Mouse (Mus musculus): Measurements from ENCODE around the gene Mplkip. TPM values are rescaled to one million over a fixed set of nuclear protein-coding genes. Genes with fewer than 3 reads are reported as not detected.

Gene Mplkip
- polyA plus RNA-seq, 1 experiment from 2014 or later: 37.3 TPM

DNA sequence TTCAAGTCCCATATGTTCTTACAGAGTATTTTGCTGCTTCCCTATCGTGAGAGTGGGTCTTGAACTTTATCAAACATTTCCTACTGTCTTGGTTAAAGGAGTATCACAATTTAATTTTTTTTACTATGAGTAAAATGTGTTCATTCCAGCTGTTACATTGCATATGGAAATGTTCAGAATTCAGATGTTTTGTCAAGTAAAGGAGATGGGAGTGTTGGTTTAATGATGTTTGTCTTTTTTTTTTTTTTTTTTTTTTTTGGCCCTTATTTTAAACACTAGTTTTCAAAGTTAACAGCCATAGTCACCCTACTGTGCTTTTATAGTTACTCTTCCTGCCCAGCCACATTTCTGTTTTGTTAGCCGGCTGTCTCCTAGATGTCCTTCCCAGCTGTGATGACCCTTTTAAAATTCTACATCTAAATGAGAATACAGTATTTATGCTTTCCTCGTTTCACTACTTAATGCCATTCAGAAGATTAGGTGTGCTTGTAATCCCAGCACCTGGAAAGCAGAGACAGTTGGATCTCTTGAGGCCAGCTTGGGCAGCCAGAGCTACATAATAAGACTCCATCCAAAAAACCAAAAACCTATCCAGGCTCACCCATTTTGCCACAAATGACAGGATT lies 5.2 kb downstream of the Mplkip start:
- ATAC-seq: no peak
- H3K36me3 ChIP-seq (ENCODE audit: control insufficient read depth, insufficient read depth, low read length): no peaks in the 10 kb centered on the region
- H3K27me3 ChIP-seq (replicated peaks; ENCODE audit: control insufficient read depth, insufficient read depth, low read length): no peaks in the 10 kb centered on the region
- H3K27ac ChIP-seq (ENCODE audit: low read length): no peak overlapping the region
- whole genome bisulfite sequencing: 89% methylated on average over 3 of the region's 3 CpGs
- H3K9ac ChIP-seq (ENCODE audit: low read depth, low read length): no peak overlapping the region
- H3K9me3 ChIP-seq (ENCODE audit: control insufficient read depth, low read length): no peaks in the 10 kb centered on the region
- peaks cover 6% of the 10 kb centered on the region; the same call in 1 of the 2 replicates for H3K4me1 ChIP-seq (ENCODE audit: control insufficient read depth, insufficient read depth, low read length)
- no peak overlapping the region for H3K4me2 ChIP-seq (ENCODE audit: low read depth, low read length)
- no peak overlapping the region for H3K4me3 ChIP-seq (ENCODE audit: low read length)

DNA sequence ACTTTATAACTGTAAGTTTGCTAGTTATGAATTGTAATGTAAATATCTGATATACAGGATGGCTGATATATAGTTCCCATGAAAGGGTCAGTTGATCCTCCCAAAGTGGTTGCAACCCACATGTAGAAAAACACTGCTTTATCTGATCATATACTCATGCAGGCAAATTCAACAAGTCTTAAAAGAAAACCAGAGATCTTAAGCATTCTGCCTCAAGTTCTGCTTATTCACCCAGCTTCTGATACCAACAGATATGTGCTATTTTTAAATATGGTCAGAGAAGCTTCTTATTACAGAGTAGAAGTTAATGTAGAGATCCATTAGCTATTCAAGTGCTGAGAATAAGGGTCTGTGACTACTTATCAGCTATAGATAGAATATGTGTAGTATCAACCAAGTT lies 6.3 kb downstream of the Mplkip start:
- Histone ChIP-seq H3K4me1 (ENCODE audit: control insufficient read depth, insufficient read depth, low read length) (peaks cover 6% of the 10 kb centered on the region; the same call in 1 of the 2 replicates), H3K9ac (ENCODE audit: low read depth, low read length) (no peak overlapping the region), H3K27ac (ENCODE audit: low read length) (no peak overlapping the region), H3K36me3 (ENCODE audit: control insufficient read depth, insufficient read depth, low read length) (no peaks in the 10 kb centered on the region), H3K27me3 (replicated peaks; ENCODE audit: control insufficient read depth, insufficient read depth, low read length) (no peaks in the 10 kb centered on the region), H3K4me3 (ENCODE audit: low read length) (no peak overlapping the region), H3K9me3 (ENCODE audit: control insufficient read depth, low read length) (no peaks in the 10 kb centered on the region), H3K4me2 (ENCODE audit: low read depth, low read length) (no peak overlapping the region)
- no peak for ATAC-seq

DNA sequence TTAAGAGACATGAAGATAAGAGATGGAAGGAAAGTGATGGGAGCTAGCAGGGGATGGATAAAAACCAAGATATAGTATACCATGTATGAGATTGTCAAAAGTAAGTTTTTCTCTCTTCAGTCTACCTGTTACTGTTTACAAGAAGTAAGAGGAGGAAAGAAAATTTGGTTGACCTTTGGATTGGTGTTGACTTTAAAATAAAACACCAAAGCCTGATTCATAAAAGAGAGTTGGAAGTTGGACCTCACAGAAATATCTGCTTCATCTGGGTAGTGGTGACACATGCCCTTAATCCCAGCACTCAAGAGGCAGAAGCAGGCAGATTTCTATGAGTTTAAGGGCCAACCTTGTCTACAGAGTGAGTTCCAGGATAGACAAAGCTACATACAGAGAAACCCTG lies 7.3 kb downstream of the Mplkip start:
- Histone ChIP-seq H3K36me3 (ENCODE audit: control insufficient read depth, insufficient read depth, low read length) (no peaks in the 10 kb centered on the region), H3K9me3 (ENCODE audit: control insufficient read depth, low read length) (no peaks in the 10 kb centered on the region), H3K27me3 (replicated peaks; ENCODE audit: control insufficient read depth, insufficient read depth, low read length) (no peaks in the 10 kb centered on the region), H3K4me3 (ENCODE audit: low read length) (no peak overlapping the region), H3K4me2 (ENCODE audit: low read depth, low read length) (no peak overlapping the region), H3K4me1 (ENCODE audit: control insufficient read depth, insufficient read depth, low read length) (0 out of 2 replicates have a peak, but pooled peaks cover 3% of the 10 kb centered on the region), H3K27ac (ENCODE audit: low read length) (no peak overlapping the region), H3K9ac (ENCODE audit: low read depth, low read length) (no peak overlapping the region)
- no peak for ATAC-seq

DNA sequence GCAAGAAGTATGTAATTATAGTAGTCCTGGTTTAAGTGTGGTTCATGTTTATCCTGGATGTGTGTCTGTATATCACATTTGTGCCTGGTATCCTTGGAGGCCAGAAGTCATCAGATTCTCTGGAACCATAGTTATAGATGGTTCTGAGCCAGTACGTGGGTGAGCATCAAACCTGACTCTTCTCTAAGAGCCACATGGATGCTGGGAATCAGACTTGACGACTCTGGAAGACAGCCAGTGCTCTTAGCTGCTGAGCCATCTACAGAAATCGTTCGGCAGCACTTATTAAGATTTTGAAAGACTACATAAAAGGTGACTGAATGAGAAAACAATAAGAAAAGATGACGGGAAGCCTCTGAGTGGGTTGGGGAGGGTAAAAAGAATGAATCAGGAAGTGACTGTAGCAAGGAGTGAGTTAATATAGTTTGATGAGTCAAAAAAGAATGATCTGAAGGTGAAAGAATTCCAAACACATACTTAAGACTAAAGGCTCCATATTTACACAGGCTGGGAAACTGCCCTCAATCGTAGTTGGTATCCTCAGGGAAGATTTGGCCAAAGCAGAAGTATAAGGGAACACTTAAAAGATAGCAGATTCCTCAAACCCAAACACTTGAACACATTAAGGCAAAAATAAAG lies 10.3 kb downstream of the Mplkip start:
- Histone ChIP-seq H3K4me3 (ENCODE audit: low read length) (no peak overlapping the region), H3K27ac (ENCODE audit: low read length) (no peak overlapping the region), H3K36me3 (ENCODE audit: control insufficient read depth, insufficient read depth, low read length) (no peaks in the 10 kb centered on the region), H3K9ac (ENCODE audit: low read depth, low read length) (no peak overlapping the region), H3K4me1 (ENCODE audit: control insufficient read depth, insufficient read depth, low read length) (no peaks in the 10 kb centered on the region), H3K9me3 (ENCODE audit: control insufficient read depth, low read length) (no peaks in the 10 kb centered on the region), H3K4me2 (ENCODE audit: low read depth, low read length) (no peak overlapping the region), H3K27me3 (replicated peaks; ENCODE audit: control insufficient read depth, insufficient read depth, low read length) (no peaks in the 10 kb centered on the region)
- no peak for ATAC-seq
- WGBS: 70% methylated on average over 6 of the region's 6 CpGs

DNA sequence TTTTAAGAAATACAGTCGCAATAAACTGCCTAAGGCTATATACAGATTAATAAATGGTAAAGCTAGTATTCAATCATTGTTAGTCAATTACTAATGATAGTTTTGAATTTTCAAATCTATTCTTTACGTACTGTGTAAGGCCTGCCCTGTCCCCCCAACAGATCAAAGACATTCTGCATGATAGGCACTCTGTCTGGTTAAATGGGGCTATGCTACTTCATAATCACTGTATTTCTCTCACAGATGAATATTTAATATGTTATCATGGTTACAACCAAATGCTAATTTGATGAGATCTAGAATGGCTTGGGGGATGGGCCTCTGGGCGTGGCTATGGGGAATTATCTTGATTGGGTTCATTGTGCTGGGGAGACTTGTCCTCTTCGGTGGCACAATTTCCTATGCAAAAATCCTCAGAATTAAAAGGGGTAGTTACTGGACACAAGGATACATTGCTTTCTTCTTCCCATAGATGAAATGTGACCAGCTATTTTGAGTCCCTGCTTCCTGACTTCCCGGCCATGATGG lies 13.9 kb downstream of the Mplkip start:
- Histone ChIP-seq H3K4me3 (ENCODE audit: low read length) (no peak overlapping the region), H3K9ac (ENCODE audit: low read depth, low read length) (no peak overlapping the region), H3K27me3 (replicated peaks; ENCODE audit: control insufficient read depth, insufficient read depth, low read length) (no peaks in the 10 kb centered on the region), H3K9me3 (ENCODE audit: control insufficient read depth, low read length) (no peaks in the 10 kb centered on the region), H3K36me3 (ENCODE audit: control insufficient read depth, insufficient read depth, low read length) (no peaks in the 10 kb centered on the region), H3K4me2 (ENCODE audit: low read depth, low read length) (no peak overlapping the region), H3K27ac (ENCODE audit: low read length) (no peak overlapping the region), H3K4me1 (ENCODE audit: control insufficient read depth, insufficient read depth, low read length) (no peaks in the 10 kb centered on the region)
- ATAC-seq: no peak
- 83% methylated on average over 5 of the region's 5 CpGs for WGBS

DNA sequence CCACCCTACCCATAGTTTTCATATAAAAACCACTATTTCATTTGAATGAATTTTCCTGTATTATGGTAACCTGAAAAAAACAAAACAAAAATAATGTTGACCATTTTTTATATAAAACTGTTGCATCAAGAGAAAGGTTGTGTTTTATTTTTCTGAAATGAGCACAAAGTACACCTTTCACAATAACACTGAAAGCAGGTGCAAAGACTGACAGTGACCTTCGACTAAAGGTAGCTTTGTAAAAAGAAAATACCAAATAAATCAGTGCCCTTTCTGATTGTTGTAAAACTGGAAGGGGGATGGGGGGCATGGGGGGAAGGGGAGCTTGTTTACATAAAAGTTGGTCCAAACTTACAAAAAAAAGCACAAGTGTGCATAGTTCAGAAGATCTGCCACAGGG lies 22.4 kb downstream of the Mplkip start:
- no peaks in the 10 kb centered on the region for H3K36me3 ChIP-seq (ENCODE audit: control insufficient read depth, insufficient read depth, low read length)
- no peaks in the 10 kb centered on the region for H3K9me3 ChIP-seq (ENCODE audit: control insufficient read depth, low read length)
- H3K4me2 ChIP-seq (ENCODE audit: low read depth, low read length): no peak overlapping the region
- no peak overlapping the region for H3K9ac ChIP-seq (ENCODE audit: low read depth, low read length)
- WGBS: 92% methylated on average over 1 of the region's 1 CpGs
- H3K4me1 ChIP-seq (ENCODE audit: control insufficient read depth, insufficient read depth, low read length): no peaks in the 10 kb centered on the region
- H3K27me3 ChIP-seq (replicated peaks; ENCODE audit: control insufficient read depth, insufficient read depth, low read length): no peaks in the 10 kb centered on the region
- no peak for ATAC-seq
- H3K27ac ChIP-seq (ENCODE audit: low read length): no peak overlapping the region
- no peak overlapping the region for H3K4me3 ChIP-seq (ENCODE audit: low read length)

DNA sequence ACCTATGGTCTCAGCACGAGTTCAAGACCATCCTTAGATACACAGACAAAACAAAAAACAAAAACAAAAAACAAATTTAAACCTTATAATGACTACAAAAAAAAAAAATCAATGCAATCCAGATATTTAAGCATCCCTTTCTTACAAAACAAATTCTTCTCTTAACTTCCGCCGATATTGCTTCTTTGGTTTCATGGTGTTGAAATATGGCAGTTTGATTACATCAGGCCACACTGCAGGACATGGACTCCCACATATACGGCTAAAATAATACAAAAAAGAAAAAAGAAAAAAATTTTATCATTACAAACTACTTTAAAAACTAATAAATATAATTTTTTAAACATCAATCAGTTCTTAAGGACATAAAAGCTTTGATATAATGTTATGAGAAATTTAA lies 32.9 kb downstream of the Mplkip start:
- Histone ChIP-seq H3K9me3 (ENCODE audit: control insufficient read depth, low read length) (no peaks in the 10 kb centered on the region), H3K27ac (ENCODE audit: low read length) (no peak overlapping the region), H3K36me3 (ENCODE audit: control insufficient read depth, insufficient read depth, low read length) (no peaks in the 10 kb centered on the region), H3K9ac (ENCODE audit: low read depth, low read length) (no peak overlapping the region), H3K4me2 (ENCODE audit: low read depth, low read length) (no peak overlapping the region), H3K4me3 (ENCODE audit: low read length) (no peak overlapping the region), H3K4me1 (ENCODE audit: control insufficient read depth, insufficient read depth, low read length) (no peaks in the 10 kb centered on the region), H3K27me3 (replicated peaks; ENCODE audit: control insufficient read depth, insufficient read depth, low read length) (no peaks in the 10 kb centered on the region)
- 92% methylated on average over 4 of the region's 4 CpGs for WGBS
- no peak for ATAC-seq

DNA sequence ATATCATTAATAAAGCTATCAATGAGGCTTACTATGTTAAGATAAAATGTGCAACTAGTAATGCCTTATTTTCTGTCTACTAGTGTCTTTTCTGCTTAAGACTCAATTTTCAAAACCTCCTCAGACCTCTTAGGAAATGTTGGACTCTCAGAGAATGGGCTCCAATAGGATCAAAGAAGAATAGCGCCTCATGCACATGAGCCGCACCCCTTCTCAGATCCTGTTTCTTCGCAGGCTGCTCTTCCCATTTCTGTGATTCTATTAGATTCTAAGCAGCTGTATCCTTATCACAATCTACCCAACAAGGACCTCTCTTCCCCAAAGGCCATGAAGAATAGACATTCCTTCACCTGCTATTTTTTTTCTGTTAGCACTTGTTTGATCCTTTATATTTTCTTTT lies 33.8 kb downstream of the Mplkip start:
- Histone ChIP-seq H3K36me3 (ENCODE audit: control insufficient read depth, insufficient read depth, low read length) (no peaks in the 10 kb centered on the region), H3K4me3 (ENCODE audit: low read length) (no peak overlapping the region), H3K27me3 (replicated peaks; ENCODE audit: control insufficient read depth, insufficient read depth, low read length) (no peaks in the 10 kb centered on the region), H3K9ac (ENCODE audit: low read depth, low read length) (no peak overlapping the region), H3K27ac (ENCODE audit: low read length) (no peak overlapping the region), H3K9me3 (ENCODE audit: control insufficient read depth, low read length) (no peaks in the 10 kb centered on the region), H3K4me1 (ENCODE audit: control insufficient read depth, insufficient read depth, low read length) (no peaks in the 10 kb centered on the region), H3K4me2 (ENCODE audit: low read depth, low read length) (no peak overlapping the region)
- WGBS: 85% methylated on average over 3 of the region's 3 CpGs
- ATAC-seq: no peak

All from intestine, embryonic 16.5 days (tissue).